Mouse (Mus musculus) frontal cortex, postnatal 14 days (tissue): Measurements from ENCODE around the gene Bcl2.
A peak's percentile ranks its signal among the peaks of the same experiment; 100 is the strongest.

ENCODE experiments used
- DNase-seq, 2 experiments: peaks; one replicate each; pipeline ENCODE4 v3.0.0; 2022; ENCODE audit warnings: low spot score in 2 of 2

Gene Bcl2

DNA sequence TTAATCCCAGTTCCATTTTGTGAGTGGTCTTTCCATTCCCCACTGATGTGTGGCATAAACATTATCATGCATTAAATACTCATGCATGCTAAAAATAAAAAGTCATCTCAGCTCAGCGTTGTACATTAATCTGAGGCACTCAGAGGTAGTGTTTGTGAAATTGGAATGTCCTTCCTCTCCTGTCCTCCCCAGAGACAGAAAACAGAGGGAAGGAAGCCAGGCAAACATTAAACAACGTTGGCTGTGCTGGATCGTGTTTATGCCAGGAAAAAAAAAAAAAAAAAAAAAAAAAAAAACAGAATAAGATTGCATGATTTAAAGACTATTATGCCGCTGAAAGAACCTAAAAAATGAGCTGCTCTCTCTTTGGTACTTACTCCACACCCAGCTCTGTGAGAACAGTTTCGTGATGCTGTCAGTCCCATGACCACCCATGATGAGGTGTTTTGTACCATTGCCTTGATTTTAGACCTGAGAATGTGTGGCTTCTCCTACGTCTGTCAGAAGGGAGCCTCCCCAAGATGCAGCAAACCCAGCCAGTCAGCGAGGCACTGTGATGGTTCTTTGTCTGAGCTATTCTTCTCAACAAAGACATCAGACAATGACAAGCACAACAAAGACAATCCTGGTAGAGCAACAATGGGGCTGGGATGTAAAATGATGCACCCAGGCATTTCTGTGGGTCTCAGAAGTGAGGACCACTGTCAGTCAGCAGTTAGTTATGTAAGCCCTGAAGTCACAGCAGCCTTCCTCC lies 200.0 kb downstream of the Bcl2 start:
- no peak for DNase-seq

DNA sequence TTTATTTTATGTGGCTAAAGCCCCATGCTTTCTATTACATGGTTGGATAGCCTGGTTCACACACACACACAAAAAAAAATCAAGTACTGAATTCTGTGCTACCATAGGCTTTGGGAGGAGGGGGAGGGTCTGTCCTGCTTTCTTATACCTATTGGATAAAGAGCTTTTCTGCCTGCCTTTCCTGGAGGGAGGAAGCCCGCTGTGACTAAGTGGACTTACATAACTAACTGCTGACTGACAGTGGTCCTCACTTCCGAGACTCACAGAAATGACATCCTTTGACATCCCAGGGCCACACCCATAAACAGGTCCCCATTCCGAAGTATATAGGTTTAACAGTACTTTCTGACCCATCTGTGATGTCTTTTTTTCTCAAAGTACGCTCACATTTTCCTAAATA lies 200.6 kb downstream of the Bcl2 start:
- DNase-seq: no peak

DNA sequence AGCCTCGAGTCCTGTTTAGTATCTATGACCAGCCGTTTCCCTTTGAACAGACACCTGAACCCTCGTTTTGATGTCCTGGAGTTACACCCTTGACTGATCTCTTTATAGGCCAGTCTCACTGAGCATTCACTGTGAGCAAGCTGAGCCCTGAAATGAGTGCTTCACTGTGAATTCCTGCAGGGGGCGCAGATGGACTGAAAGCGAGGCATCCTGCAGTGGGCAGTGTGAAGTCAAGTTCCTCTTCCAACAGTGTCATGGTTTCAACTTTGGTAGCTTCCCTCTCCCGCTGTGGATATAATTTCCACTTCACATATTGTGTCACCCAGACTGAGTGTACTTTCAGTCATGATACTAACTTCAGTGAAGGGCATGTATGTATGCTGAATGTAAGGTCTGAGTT lies 202.5 kb downstream of the Bcl2 start:
- peak; percentile 18 to 59 for DNase-seq

DNA sequence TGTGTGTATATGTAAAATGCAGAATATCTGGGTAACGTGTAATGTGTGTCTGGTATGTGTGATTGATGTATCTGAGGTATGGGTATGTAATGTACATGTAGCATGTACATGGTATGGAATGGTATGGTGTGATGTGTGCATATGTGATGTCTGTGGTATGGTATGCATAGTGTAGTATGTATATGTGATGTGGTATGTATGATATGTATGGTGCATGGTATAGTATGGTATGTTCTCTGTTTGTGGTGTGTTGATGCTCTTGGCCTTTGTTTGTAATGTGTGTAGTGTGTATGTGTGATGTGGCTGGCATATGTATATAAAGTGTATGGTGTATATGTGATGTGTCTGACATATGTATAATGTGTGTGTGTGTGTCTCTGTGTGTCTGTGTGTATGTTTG lies 206.5 kb downstream of the Bcl2 start:
- DNase-seq: no peak

DNA sequence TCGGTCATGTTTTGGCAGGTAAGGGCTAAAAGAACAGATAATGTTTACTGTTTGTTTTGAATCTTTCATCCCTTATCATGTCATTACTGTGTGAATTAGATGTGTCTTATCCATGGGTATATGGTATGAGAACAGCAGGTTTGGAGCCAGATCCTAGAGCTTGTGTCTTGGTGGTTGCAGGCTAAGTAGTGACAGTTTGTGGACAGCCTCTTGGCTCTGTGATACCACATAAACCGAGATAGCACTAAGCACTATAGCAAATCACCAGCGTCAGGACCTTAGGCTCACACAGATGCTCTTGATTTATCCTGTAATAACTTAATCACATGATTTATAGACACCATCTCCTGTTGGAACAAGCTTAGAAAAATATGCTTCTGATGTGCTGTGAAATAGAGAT lies 210.2 kb downstream of the Bcl2 start:
- DNase-seq: no peak

DNA sequence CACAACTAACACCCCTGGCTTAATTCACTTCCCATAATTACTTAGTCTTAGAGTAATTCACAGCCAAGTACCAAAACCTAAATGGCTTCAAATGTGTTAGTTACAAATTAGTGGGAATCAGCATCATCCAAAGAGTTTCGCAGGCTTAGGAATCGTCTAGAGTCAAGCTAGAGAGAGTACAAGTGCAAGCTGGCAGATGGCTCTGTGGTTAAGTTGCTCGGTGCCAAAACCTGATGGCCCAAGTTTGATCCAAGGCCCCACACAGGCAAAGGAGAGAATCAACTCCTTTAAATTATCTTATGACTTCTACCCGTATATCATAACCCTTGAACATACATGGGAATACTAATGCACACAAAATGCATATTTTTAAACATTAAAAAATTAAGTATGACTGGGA lies 210.7 kb downstream of the Bcl2 start:
- DNase-seq: no peak

DNA sequence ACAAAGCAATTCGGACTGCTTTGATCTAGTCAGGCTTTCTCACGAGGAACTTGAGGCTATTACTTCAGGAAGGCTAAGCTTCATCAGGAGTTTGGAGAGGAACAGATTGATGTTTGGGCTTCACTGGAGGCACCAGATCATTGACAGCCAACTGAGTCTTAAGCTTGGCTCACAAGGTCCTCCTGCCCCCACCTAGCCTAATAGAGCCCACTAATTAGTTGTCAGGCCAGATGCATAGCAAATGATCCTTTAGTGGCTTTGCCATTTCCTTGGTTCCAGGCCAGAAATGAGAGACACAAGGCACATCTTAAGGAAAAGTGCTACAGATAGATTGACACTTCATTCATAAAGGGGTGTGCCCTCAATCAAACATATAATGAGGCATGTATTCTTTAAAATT lies 216.1 kb downstream of the Bcl2 start:
- DNase-seq: no peak
